Comparison of ENCODE assay signal across 10 mouse cellular contexts in the genomic region with DNA sequence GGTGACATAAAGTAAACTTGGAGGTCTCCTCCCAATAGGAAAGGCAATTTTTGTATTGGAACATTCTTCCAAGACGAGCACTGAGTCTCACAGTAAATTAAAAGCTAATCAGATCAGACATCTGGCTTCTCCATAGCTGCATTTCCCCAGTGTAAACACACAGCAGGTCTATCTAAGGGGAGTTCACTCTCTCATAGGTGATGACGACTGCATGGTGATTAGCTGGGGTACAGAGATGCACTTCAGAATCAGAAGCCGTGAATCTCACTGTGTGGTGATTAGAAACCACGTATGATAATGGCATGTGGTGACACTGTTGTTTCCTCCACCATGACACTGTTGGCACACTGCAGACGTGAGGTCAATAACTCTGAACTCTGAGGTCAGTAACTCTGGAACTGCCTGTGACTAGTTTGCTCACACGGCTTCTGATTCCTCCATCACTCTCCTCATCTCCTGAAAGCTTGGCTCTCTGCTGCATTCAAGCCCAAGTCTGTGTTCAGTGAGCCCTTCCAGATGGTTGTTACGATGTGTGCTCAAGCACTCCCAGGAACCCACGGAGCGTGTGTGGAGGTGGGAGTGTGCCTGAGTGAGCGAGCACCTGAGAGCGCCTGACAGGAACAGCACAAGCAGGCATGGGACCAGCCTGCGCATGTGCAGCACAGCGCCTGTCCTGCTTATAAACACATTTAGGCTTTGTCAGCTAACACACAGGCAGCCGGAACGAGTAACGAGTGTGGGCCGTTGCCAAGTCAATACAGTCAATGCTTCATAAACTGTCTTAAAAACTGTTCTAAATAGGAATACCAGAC. TPM values are rescaled to one million over a fixed set of nuclear protein-coding genes. Genes with fewer than 3 reads are reported as not detected.
DNase-seq lines count a peak whose midpoint lies in the region; ATAC-seq and TF ChIP-seq lines count a peak whose summit lies in the region.
"Had no signal": no experiment of that assay in that cellular context is flagged by ENCODE, and none has a peak within 500 bp of the region (broad histone marks: within the 10 kb centered on the region; RNA-seq: fewer than 3 reads in every experiment).

No protein-coding gene starts in this region.

- no peak for TF ChIP-seq POLR2A in brain, embryonic 14.5 days (IDR thresholded peaks at IDR 0.05; ENCODE audit: borderline replicate concordance, extremely low read depth, insufficient read depth, insufficient read length, poor library complexity, severe bottlenecking)

- H3K4me3 ChIP-seq in hindbrain, embryonic 15.5 days: no peak overlapping the region
- H3K4me3 ChIP-seq in hindbrain, embryonic 14.5 days (replicated peaks; ENCODE audit: low read length): no peak overlapping the region
- no peak overlapping the region for H3K4me3 ChIP-seq in intestine, embryonic 16.5 days (ENCODE audit: low read length)
- H3K4me3 ChIP-seq: heart, embryonic 13.5 days had no signal

- H3K4me1 ChIP-seq in hindbrain, embryonic 15.5 days (replicated peaks): no peaks in the 10 kb centered on the region
- no peaks in the 10 kb centered on the region for H3K4me1 ChIP-seq in hindbrain, embryonic 14.5 days (replicated peaks; ENCODE audit: control insufficient read depth, insufficient read depth, low read length)
- peaks cover 4% of the 10 kb centered on the region; the same call in 1 of the 2 replicates for H3K4me1 ChIP-seq in intestine, embryonic 16.5 days (ENCODE audit: control insufficient read depth, insufficient read depth, low read length)

- H3K36me3 ChIP-seq in hindbrain, embryonic 15.5 days: peaks cover 45% of the 10 kb centered on the region
- peaks cover 72% of the 10 kb centered on the region for H3K36me3 ChIP-seq in hindbrain, embryonic 14.5 days (replicated peaks; ENCODE audit: control insufficient read depth, insufficient read depth)
- peaks cover 20% of the 10 kb centered on the region for H3K36me3 ChIP-seq in intestine, embryonic 16.5 days (ENCODE audit: control insufficient read depth, insufficient read depth, low read length)

- no peaks in the 10 kb centered on the region for H3K9me3 ChIP-seq in hindbrain, embryonic 15.5 days
- no peaks in the 10 kb centered on the region for H3K9me3 ChIP-seq in hindbrain, embryonic 14.5 days (ENCODE audit: control insufficient read depth, low read length)
- H3K9me3 ChIP-seq in intestine, embryonic 16.5 days (ENCODE audit: control insufficient read depth, low read length): no peaks in the 10 kb centered on the region
- H3K9me3 ChIP-seq: heart, embryonic 13.5 days had no signal

- 0 out of 2 replicates have a peak, but pooled peaks have one; percentile 51 for ATAC-seq in hindbrain, embryonic 15.5 days (ENCODE audit: low FRiP score, low read depth)
- ATAC-seq in hindbrain, embryonic 14.5 days (ENCODE audit: low FRiP score): no peak
- no peak for ATAC-seq in CD4-positive, CD25-positive, alpha-beta regulatory T cell, adult 4 months
- no peak for ATAC-seq in intestine, embryonic 16.5 days

- no peak overlapping the region for H3K4me2 ChIP-seq in hindbrain, embryonic 15.5 days
- H3K4me2 ChIP-seq in hindbrain, embryonic 14.5 days (replicated peaks): no peak overlapping the region
- H3K4me2 ChIP-seq in intestine, embryonic 16.5 days (ENCODE audit: low read depth, low read length): no peak overlapping the region
- H3K4me2 ChIP-seq: heart, embryonic 13.5 days; midbrain, embryonic 11.5 days had no signal

- no peak overlapping the region for H3K9ac ChIP-seq in hindbrain, embryonic 15.5 days
- H3K9ac ChIP-seq in hindbrain, embryonic 14.5 days: no peak overlapping the region; the same call in 1 of the 2 replicates
- no peak overlapping the region for H3K9ac ChIP-seq in intestine, embryonic 16.5 days (ENCODE audit: low read depth, low read length)
- H3K9ac ChIP-seq: heart, embryonic 13.5 days had no signal

- no peak for TF ChIP-seq CTCF in brain, embryonic 14.5 days (IDR thresholded peaks at IDR 0.05; ENCODE audit: borderline replicate concordance, extremely low read depth, insufficient read depth, insufficient read length)

- no peak overlapping the region for H3K27ac ChIP-seq in hindbrain, embryonic 15.5 days (replicated peaks)
- no peak overlapping the region for H3K27ac ChIP-seq in hindbrain, embryonic 14.5 days
- no peak overlapping the region for H3K27ac ChIP-seq in intestine, embryonic 16.5 days (ENCODE audit: low read length)
- H3K27ac ChIP-seq: heart, embryonic 13.5 days had no signal

- DNase-seq in hindbrain, embryonic 14.5 days (ENCODE audit: low spot score): no peak
- DNase-seq in brain, embryonic 14.5 days (ENCODE audit: low read depth): peak; percentile 36
- DNase-seq in layer of hippocampus, postnatal 36 days: peak; percentile 29 to 43
- peak; percentile 28 for DNase-seq in lung, postnatal 14 days
- DNase-seq in heart, postnatal 4 days: no peak

- WGBS in hindbrain, embryonic 15.5 days: 80% methylated on average over 17 of the region's 17 CpGs
- WGBS in hindbrain, embryonic 14.5 days: 85% methylated on average over 17 of the region's 17 CpGs
- WGBS in intestine, embryonic 16.5 days: 69% methylated on average over 17 of the region's 17 CpGs

- no peaks in the 10 kb centered on the region for H3K27me3 ChIP-seq in hindbrain, embryonic 15.5 days
- H3K27me3 ChIP-seq in hindbrain, embryonic 14.5 days (ENCODE audit: control insufficient read depth, insufficient read depth, low read length): no peaks in the 10 kb centered on the region
- H3K27me3 ChIP-seq in intestine, embryonic 16.5 days (replicated peaks; ENCODE audit: control insufficient read depth, insufficient read depth, low read length): no peaks in the 10 kb centered on the region
- H3K27me3 ChIP-seq: heart, embryonic 13.5 days had no signal

RNA-seq across cellular contexts. Expression of a gene that starts 35.2 kb away (rescaled TPM):
- 22.6 and 23.6 TPM in 2 replicates for polyA plus RNA-seq in hindbrain, embryonic 15.5 days (2015; fragmentation: Nextera tagmentation; extraction: Ambion mirVana)
- polyA plus RNA-seq in hindbrain, embryonic 14.5 days (2014; fragmentation: Nextera tagmentation; extraction: Ambion mirVana): 26.8 and 29.3 TPM in 2 replicates
- 24.3 and 30.5 TPM in 2 replicates for polyA plus RNA-seq in brain, embryonic 14.5 days (2012; rRNA removed)
- total RNA-seq in layer of hippocampus, postnatal 36 days (2021): 10 to 100 TPM; 46.0 to 48.0 TPM
- 10 to 100 TPM; 61.4 to 62.7 TPM for total RNA-seq in heart, postnatal 4 days (2021)
- polyA plus RNA-seq in CD4-positive, CD25-positive, alpha-beta regulatory T cell, adult 4 months (2017; shearing (Covaris generic)): 1 to 10 TPM; 1.6 to 2.1 TPM
- 21.5 and 25.5 TPM in 2 replicates for polyA plus RNA-seq in intestine, embryonic 16.5 days (2015; fragmentation: Nextera tagmentation; extraction: Ambion mirVana)

Comparison
In these comparisons a context has a peak if more than half of its experiments do, and no peak if none do; other contexts are left out.
1. DNase-seq: peak in brain, embryonic 14.5 days (single experiment), layer of hippocampus, postnatal 36 days (2 of 2) and lung, postnatal 14 days (single experiment); none in hindbrain, embryonic 14.5 days (single experiment) and heart, postnatal 4 days (single experiment).